22 mouse cellular contexts compared by ENCODE assay signal in the genomic region with DNA sequence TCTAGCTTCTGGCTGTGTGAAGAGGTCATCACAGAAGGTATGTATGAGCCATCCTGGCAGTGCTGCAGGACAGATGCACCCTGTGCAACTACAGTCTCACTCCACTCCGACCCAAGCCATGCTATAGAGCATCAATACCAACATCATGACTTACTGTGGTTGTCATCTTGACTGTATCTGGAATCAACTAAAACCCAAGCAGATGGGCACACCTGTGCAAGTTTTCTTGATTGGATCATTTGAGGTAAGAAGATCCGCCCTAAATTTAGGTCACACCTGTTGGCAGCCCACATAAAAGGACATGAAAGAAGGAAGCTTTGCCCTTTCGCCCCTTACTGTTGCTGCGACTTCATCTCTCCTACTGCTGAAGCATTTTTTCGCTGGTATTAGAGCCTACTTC.
"Had no signal": no experiment of that assay in that cellular context is flagged by ENCODE, and none has a peak within 500 bp of the region (broad histone marks: within the 10 kb centered on the region; RNA-seq: fewer than 3 reads in every experiment).

No protein-coding gene starts in this region.

- H3K27me3 ChIP-seq: limb, embryonic 12.5 days; limb, embryonic 15.5 days; lung, embryonic 15.5 days; midbrain, embryonic 15.5 days; neural tube, embryonic 12.5 days; neural tube, embryonic 15.5 days had no signal

- H3K4me3 ChIP-seq: layer of hippocampus, adult 2 months; limb, embryonic 12.5 days; limb, embryonic 15.5 days; liver, embryonic 15.5 days; lung, embryonic 15.5 days; midbrain, embryonic 12.5 days; midbrain, embryonic 15.5 days; neural tube, embryonic 12.5 days; neural tube, embryonic 15.5 days had no signal

- H3K9ac ChIP-seq: limb, embryonic 12.5 days; limb, embryonic 15.5 days; liver, embryonic 15.5 days; lung, embryonic 15.5 days; midbrain, embryonic 12.5 days; midbrain, embryonic 15.5 days; neural tube, embryonic 12.5 days; neural tube, embryonic 15.5 days had no signal

- H3K36me3 ChIP-seq: limb, embryonic 12.5 days; limb, embryonic 15.5 days; liver, embryonic 15.5 days; lung, embryonic 15.5 days; midbrain, embryonic 12.5 days; midbrain, embryonic 15.5 days; neural tube, embryonic 12.5 days; neural tube, embryonic 15.5 days had no signal

- H3K27ac ChIP-seq: layer of hippocampus, adult 2 months; limb, embryonic 12.5 days; limb, embryonic 15.5 days; liver, embryonic 15.5 days; lung, embryonic 15.5 days; midbrain, embryonic 12.5 days; midbrain, embryonic 15.5 days; neural tube, embryonic 12.5 days; neural tube, embryonic 15.5 days; stomach, postnatal 0 days had no signal

- DNase-seq: kidney, adult 11 months; kidney, adult 9 months; kidney, postnatal 25 days; layer of hippocampus, adult 9-11 months; lung, adult 18-20 months; lung, postnatal 10 days; lung, postnatal 4 days; right cerebral cortex, adult 18-20 months; right cerebral cortex, postnatal 14 days; right cerebral cortex, postnatal 4 days had no signal

- H3K4me1 ChIP-seq: limb, embryonic 15.5 days; liver, embryonic 15.5 days; lung, embryonic 15.5 days; midbrain, embryonic 12.5 days; midbrain, embryonic 15.5 days; neural tube, embryonic 12.5 days had no signal

- H3K9me3 ChIP-seq: limb, embryonic 12.5 days; limb, embryonic 15.5 days; liver, embryonic 15.5 days; lung, embryonic 15.5 days; midbrain, embryonic 12.5 days; midbrain, embryonic 15.5 days; neural tube, embryonic 12.5 days; neural tube, embryonic 15.5 days had no signal

- ATAC-seq: inflammation-experienced regulatory T-cells, adult 6 months; midbrain, embryonic 15.5 days had no signal

- H3K4me2 ChIP-seq: limb, embryonic 12.5 days; limb, embryonic 15.5 days; liver, embryonic 11.5 days; liver, embryonic 15.5 days; lung, embryonic 15.5 days; midbrain, embryonic 12.5 days; midbrain, embryonic 15.5 days; neural tube, embryonic 12.5 days; neural tube, embryonic 15.5 days had no signal
